Mouse (Mus musculus): ENCODE measurements around the gene Cluap1. TPM values are rescaled to one million over a fixed set of nuclear protein-coding genes. Genes with fewer than 3 reads are reported as not detected.

The Cluap1 gene
- polyA plus RNA-seq, 1 experiment: 10.1 TPM

GRCm38 (mm10) chr16:3951141-3951540 lies 42.5 kb downstream of the Cluap1 start:
- TF ChIP-seq USF1 (IDR thresholded peaks at IDR 0.05; ENCODE audit: low read depth): no peak
- no peak for TF ChIP-seq CEBPB (IDR thresholded peaks at IDR 0.05; ENCODE audit: insufficient read depth, poor library complexity, severe bottlenecking)
- no peak for TF ChIP-seq SRF (IDR thresholded peaks at IDR 0.05; ENCODE audit: control insufficient read depth, insufficient read length, low read depth)
- TF ChIP-seq MYOD1 (IDR thresholded peaks at IDR 0.05; ENCODE audit: control insufficient read depth in 1 of 3, insufficient read length in 2 of 3, low read depth in 2 of 3): no peak
- no peak for TF ChIP-seq TCF12 (IDR thresholded peaks at IDR 0.05; ENCODE audit: insufficient read depth, poor library complexity, severe bottlenecking)
- no peak for TF ChIP-seq POLR2AphosphoS2 (IDR thresholded peaks at IDR 0.05; ENCODE audit: insufficient read length, low read depth)
- TF ChIP-seq TCF3 (IDR thresholded peaks at IDR 0.05; ENCODE audit: insufficient read length, low read depth): no peak
- TF ChIP-seq POLR2A (IDR thresholded peaks at IDR 0.05; ENCODE audit: insufficient read length, low read depth): no peak
- Histone ChIP-seq H3K27me3 (ENCODE audit: control insufficient read depth, insufficient read depth, insufficient read length) (no peaks in the 10 kb centered on the region), H3ac (ENCODE audit: control insufficient read depth, insufficient read length) (no peak overlapping the region), H3K79me2 (ENCODE audit: control insufficient read depth, insufficient read depth) (no peaks in the 10 kb centered on the region), H3K4me2 (ENCODE audit: low read depth) (no peak overlapping the region), H3K36me3 (ENCODE audit: control insufficient read depth, insufficient read depth) (no peaks in the 10 kb centered on the region), H3K4me3 (no peak overlapping the region)

GRCm38 (mm10) chr16:3956369-3956768 lies 47.8 kb downstream of the Cluap1 start:
- Histone ChIP-seq H3K4me3 (no peak overlapping the region), H3K27me3 (ENCODE audit: control insufficient read depth, insufficient read depth, insufficient read length) (no peaks in the 10 kb centered on the region), H3ac (ENCODE audit: control insufficient read depth, insufficient read length) (no peak overlapping the region), H3K79me2 (ENCODE audit: control insufficient read depth, insufficient read depth) (no peaks in the 10 kb centered on the region), H3K4me2 (ENCODE audit: low read depth) (peak overlapping the region; percentile 34), H3K36me3 (ENCODE audit: control insufficient read depth, insufficient read depth) (no peaks in the 10 kb centered on the region)
- no peak for TF ChIP-seq MYOD1 (IDR thresholded peaks at IDR 0.05; ENCODE audit: control insufficient read depth in 1 of 3, insufficient read length in 2 of 3, low read depth in 2 of 3)
- TF ChIP-seq TCF3 (IDR thresholded peaks at IDR 0.05; ENCODE audit: insufficient read length, low read depth): no peak
- TF ChIP-seq MAX (IDR thresholded peaks at IDR 0.05; ENCODE audit: low read depth): peak; percentile 65
- no peak for TF ChIP-seq TCF12 (IDR thresholded peaks at IDR 0.05; ENCODE audit: insufficient read depth, poor library complexity, severe bottlenecking)
- no peak for TF ChIP-seq POLR2AphosphoS2 (IDR thresholded peaks at IDR 0.05; ENCODE audit: insufficient read length, low read depth)
- no peak for TF ChIP-seq E2F4 (IDR thresholded peaks at IDR 0.05; ENCODE audit: insufficient read depth)
- 0 out of 2 replicates have a peak, but pooled peaks have one; percentile 35 for TF ChIP-seq CEBPB (IDR thresholded peaks at IDR 0.05; ENCODE audit: insufficient read depth, poor library complexity, severe bottlenecking)
- TF ChIP-seq POLR2A (IDR thresholded peaks at IDR 0.05; ENCODE audit: insufficient read length, low read depth): no peak
- no peak for TF ChIP-seq MYOG (IDR thresholded peaks at IDR 0.05; ENCODE audit: control insufficient read depth in 1 of 3, insufficient read depth in 1 of 3, insufficient read length in 2 of 3, low read depth in 2 of 3)
- no peak for TF ChIP-seq REST (IDR thresholded peaks at IDR 0.05; ENCODE audit: insufficient read depth, insufficient read length)
- no peak for TF ChIP-seq SRF (IDR thresholded peaks at IDR 0.05; ENCODE audit: control insufficient read depth, insufficient read length, low read depth)
- TF ChIP-seq USF1 (IDR thresholded peaks at IDR 0.05; ENCODE audit: low read depth): peak; percentile 93

GRCm38 (mm10) chr16:3959261-3959660 lies 50.7 kb downstream of the Cluap1 start:
- Histone ChIP-seq H3K36me3 (ENCODE audit: control insufficient read depth, insufficient read depth) (no peaks in the 10 kb centered on the region), H3K4me3 (no peak overlapping the region), H3K27me3 (ENCODE audit: control insufficient read depth, insufficient read depth, insufficient read length) (no peaks in the 10 kb centered on the region), H3ac (ENCODE audit: control insufficient read depth, insufficient read length) (no peak overlapping the region), H3K4me2 (ENCODE audit: low read depth) (peak overlapping the region; percentile 56), H3K79me2 (ENCODE audit: control insufficient read depth, insufficient read depth) (no peaks in the 10 kb centered on the region)
- no peak for TF ChIP-seq MAX (IDR thresholded peaks at IDR 0.05; ENCODE audit: low read depth)
- no peak for TF ChIP-seq MYOD1 (IDR thresholded peaks at IDR 0.05; ENCODE audit: control insufficient read depth in 1 of 3, insufficient read length in 2 of 3, low read depth in 2 of 3)
- no peak for TF ChIP-seq TCF3 (IDR thresholded peaks at IDR 0.05; ENCODE audit: insufficient read length, low read depth)
- TF ChIP-seq SRF (IDR thresholded peaks at IDR 0.05; ENCODE audit: control insufficient read depth, insufficient read length, low read depth): no peak
- no peak for TF ChIP-seq REST (IDR thresholded peaks at IDR 0.05; ENCODE audit: insufficient read depth, insufficient read length)
- no peak for TF ChIP-seq USF1 (IDR thresholded peaks at IDR 0.05; ENCODE audit: low read depth)
- TF ChIP-seq MYOG (IDR thresholded peaks at IDR 0.05; ENCODE audit: control insufficient read depth in 1 of 3, insufficient read depth in 1 of 3, insufficient read length in 2 of 3, low read depth in 2 of 3): no peak
- no peak for TF ChIP-seq POLR2AphosphoS2 (IDR thresholded peaks at IDR 0.05; ENCODE audit: insufficient read length, low read depth)
- no peak for TF ChIP-seq E2F4 (IDR thresholded peaks at IDR 0.05; ENCODE audit: insufficient read depth)

GRCm38 (mm10) chr16:3964990-3965389 lies 56.4 kb downstream of the Cluap1 start:
- H3K4me2 ChIP-seq (ENCODE audit: low read depth): no peak overlapping the region
- H3K79me2 ChIP-seq (ENCODE audit: control insufficient read depth, insufficient read depth): no peaks in the 10 kb centered on the region
- H3ac ChIP-seq (ENCODE audit: control insufficient read depth, insufficient read length): no peak overlapping the region
- no peak for TF ChIP-seq POLR2AphosphoS2 (IDR thresholded peaks at IDR 0.05; ENCODE audit: insufficient read length, low read depth)
- no peak for TF ChIP-seq MYOD1 (IDR thresholded peaks at IDR 0.05; ENCODE audit: control insufficient read depth in 1 of 3, insufficient read length in 2 of 3, low read depth in 2 of 3)
- no peak for TF ChIP-seq CEBPB (IDR thresholded peaks at IDR 0.05; ENCODE audit: insufficient read depth, poor library complexity, severe bottlenecking)
- no peak for TF ChIP-seq MAX (IDR thresholded peaks at IDR 0.05; ENCODE audit: low read depth)
- no peak for TF ChIP-seq USF1 (IDR thresholded peaks at IDR 0.05; ENCODE audit: low read depth)
- TF ChIP-seq POLR2A (IDR thresholded peaks at IDR 0.05; ENCODE audit: insufficient read length, low read depth): no peak
- no peak for TF ChIP-seq E2F4 (IDR thresholded peaks at IDR 0.05; ENCODE audit: insufficient read depth)
- H3K4me3 ChIP-seq: no peak overlapping the region
- H3K27me3 ChIP-seq (ENCODE audit: control insufficient read depth, insufficient read depth, insufficient read length): peaks cover 6% of the 10 kb centered on the region
- H3K36me3 ChIP-seq (ENCODE audit: control insufficient read depth, insufficient read depth): no peaks in the 10 kb centered on the region

GRCm38 (mm10) chr16:3965534-3965933 lies 56.9 kb downstream of the Cluap1 start:
- Histone ChIP-seq H3K79me2 (ENCODE audit: control insufficient read depth, insufficient read depth) (no peaks in the 10 kb centered on the region), H3K36me3 (ENCODE audit: control insufficient read depth, insufficient read depth) (no peaks in the 10 kb centered on the region), H3K4me2 (ENCODE audit: low read depth) (no peak overlapping the region), H3ac (ENCODE audit: control insufficient read depth, insufficient read length) (no peak overlapping the region), H3K27me3 (ENCODE audit: control insufficient read depth, insufficient read depth, insufficient read length) (peaks cover 6% of the 10 kb centered on the region), H3K4me3 (no peak overlapping the region)
- no peak for TF ChIP-seq MYOD1 (IDR thresholded peaks at IDR 0.05; ENCODE audit: control insufficient read depth in 1 of 3, insufficient read length in 2 of 3, low read depth in 2 of 3)
- no peak for TF ChIP-seq TCF3 (IDR thresholded peaks at IDR 0.05; ENCODE audit: insufficient read length, low read depth)
- TF ChIP-seq POLR2A (IDR thresholded peaks at IDR 0.05; ENCODE audit: insufficient read length, low read depth): no peak
- TF ChIP-seq TCF12 (IDR thresholded peaks at IDR 0.05; ENCODE audit: insufficient read depth, poor library complexity, severe bottlenecking): no peak
- TF ChIP-seq E2F4 (IDR thresholded peaks at IDR 0.05; ENCODE audit: insufficient read depth): no peak
- TF ChIP-seq POLR2AphosphoS2 (IDR thresholded peaks at IDR 0.05; ENCODE audit: insufficient read length, low read depth): no peak
- no peak for TF ChIP-seq CEBPB (IDR thresholded peaks at IDR 0.05; ENCODE audit: insufficient read depth, poor library complexity, severe bottlenecking)
- no peak for TF ChIP-seq REST (IDR thresholded peaks at IDR 0.05; ENCODE audit: insufficient read depth, insufficient read length)
- no peak for TF ChIP-seq SRF (IDR thresholded peaks at IDR 0.05; ENCODE audit: control insufficient read depth, insufficient read length, low read depth)
- no peak for TF ChIP-seq USF1 (IDR thresholded peaks at IDR 0.05; ENCODE audit: low read depth)
- TF ChIP-seq MYOG (IDR thresholded peaks at IDR 0.05; ENCODE audit: control insufficient read depth in 1 of 3, insufficient read depth in 1 of 3, insufficient read length in 2 of 3, low read depth in 2 of 3): no peak
- TF ChIP-seq MAX (IDR thresholded peaks at IDR 0.05; ENCODE audit: low read depth): no peak

All from myocyte (in vitro differentiated cells).